18 mouse cellular contexts compared by ENCODE assay signal in genomic region chr13:46424376-46424775, GRCm38 (mm10). TPM values are rescaled to one million over a fixed set of nuclear protein-coding genes. Genes with fewer than 3 reads are reported as not detected.
A peak's percentile ranks its signal among the peaks of the same experiment; 100 is the strongest.
DNase-seq lines count a peak whose midpoint lies in the region; ATAC-seq and TF ChIP-seq lines count a peak whose summit lies in the region.
"Had no signal": no experiment of that assay in that cellular context is flagged by ENCODE, and none has a peak within 500 bp of the region (broad histone marks: within the 10 kb centered on the region; RNA-seq: fewer than 3 reads in every experiment).

No protein-coding gene starts in this region.

- H3K4me3 ChIP-seq in heart, embryonic 10.5 days: peak overlapping the region; percentile 79; the same call in 1 of the 2 replicates
- peak overlapping the region in 1 of 2 experiments; percentile 80; a peak in 3 of 4 replicates for H3K4me3 ChIP-seq in heart, embryonic 14.5 days (ENCODE audit: control insufficient read depth in 1 of 2, insufficient read depth in 1 of 2, low read depth in 1 of 2, low read length in 2 of 2)
- H3K4me3 ChIP-seq in heart, postnatal 0 days (ENCODE audit: low read depth, low read length): peak overlapping the region; percentile 0; the same call in 1 of the 2 replicates
- H3K4me3 ChIP-seq: embryonic facial prominence, embryonic 10.5 days; forebrain, embryonic 13.5 days; hindbrain, embryonic 13.5 days had no signal

- DNase-seq in heart, embryonic 10.5 days (ENCODE audit: low spot score): no peak
- no peak for DNase-seq in heart, adult 9 months (ENCODE audit: low spot score in 2 of 2)
- DNase-seq in heart, postnatal 4 days: no peak
- peak; percentile 58 for DNase-seq in heart, postnatal 0 days (ENCODE audit: low spot score)
- DNase-seq in layer of hippocampus, postnatal 10 days (ENCODE audit: low spot score in 2 of 2): no peak
- DNase-seq: adrenal gland, adult 8-10 months; adrenal gland, postnatal 36 days; cerebellum, adult 2 months; cerebellum, postnatal 10 days; forebrain, postnatal 0 days; gastrocnemius, postnatal 36 days; kidney, adult 11 months; kidney, adult 9 months had no signal

- no peak for TF ChIP-seq CTCF in heart, postnatal 0 days (IDR thresholded peaks at IDR 0.05; ENCODE audit: low read depth)

- 75% methylated on average over 8 of the region's 8 CpGs for WGBS in heart, embryonic 10.5 days
- WGBS in heart, embryonic 14.5 days: 48% methylated on average over 8 of the region's 8 CpGs
- WGBS in heart, postnatal 0 days: 37% methylated on average over 8 of the region's 8 CpGs

- H3K36me3 ChIP-seq in heart, embryonic 10.5 days: peaks cover 34% of the 10 kb centered on the region
- H3K36me3 ChIP-seq in heart, embryonic 14.5 days (ENCODE audit: control insufficient read depth, insufficient read depth, low read length): peaks cover 61% of the 10 kb centered on the region
- peaks cover 16% of the 10 kb centered on the region for H3K36me3 ChIP-seq in heart, postnatal 0 days (replicated peaks; ENCODE audit: control insufficient read depth, insufficient read depth, low read length)

- ATAC-seq in heart, embryonic 14.5 days (ENCODE audit: insufficient number of reproducible peaks, insufficient read depth, low FRiP score, low read depth): no peak
- no peak for ATAC-seq in heart, postnatal 0 days (ENCODE audit: insufficient read depth, low read depth)
- ATAC-seq: forebrain, embryonic 13.5 days; forebrain, postnatal 0 days; hindbrain, postnatal 0 days had no signal

- peak overlapping the region; percentile 74 for H3K4me2 ChIP-seq in heart, embryonic 14.5 days (ENCODE audit: low read length)
- H3K4me2 ChIP-seq in heart, postnatal 0 days (ENCODE audit: low read depth, low read length): peak overlapping the region; percentile 55
- H3K4me2 ChIP-seq: forebrain, embryonic 13.5 days; hindbrain, embryonic 13.5 days had no signal

- H3K27me3 ChIP-seq in heart, embryonic 10.5 days (ENCODE audit: insufficient read depth, poor library complexity, severe bottlenecking): no peaks in the 10 kb centered on the region
- no peaks in the 10 kb centered on the region for H3K27me3 ChIP-seq in heart, embryonic 14.5 days (ENCODE audit: control insufficient read depth, insufficient read depth, low read length)
- H3K27me3 ChIP-seq in heart, postnatal 0 days (ENCODE audit: control insufficient read depth, insufficient read depth, low read length): no peaks in the 10 kb centered on the region
- H3K27me3 ChIP-seq: forebrain, embryonic 13.5 days; hindbrain, embryonic 13.5 days had no signal

- H3K9ac ChIP-seq in heart, embryonic 14.5 days (ENCODE audit: low read length): peak overlapping the region; percentile 100
- peak overlapping the region; percentile 83 for H3K9ac ChIP-seq in heart, postnatal 0 days (replicated peaks; ENCODE audit: low read depth, low read length)
- H3K9ac ChIP-seq: forebrain, embryonic 13.5 days; forebrain, postnatal 0 days; hindbrain, embryonic 13.5 days had no signal

- peak overlapping the region; percentile 98 for H3K27ac ChIP-seq in heart, embryonic 10.5 days
- H3K27ac ChIP-seq in heart, embryonic 14.5 days (replicated peaks in 1 of 2; ENCODE audit: control insufficient read depth in 1 of 2, insufficient read depth in 1 of 2, low read depth in 2 of 2, low read length in 2 of 2): peak overlapping the region; percentile 92 to 100
- H3K27ac ChIP-seq in heart, postnatal 0 days (ENCODE audit: low read depth): peak overlapping the region; percentile 97
- H3K27ac ChIP-seq: embryonic facial prominence, embryonic 10.5 days; forebrain, embryonic 13.5 days; hindbrain, embryonic 13.5 days; hindbrain, postnatal 0 days had no signal

- no peak for TF ChIP-seq EP300 in heart, postnatal 0 days (IDR thresholded peaks at IDR 0.05; ENCODE audit: low read depth)

- peaks cover 27% of the 10 kb centered on the region for H3K4me1 ChIP-seq in heart, embryonic 10.5 days
- peaks cover 16 to 26% of the 10 kb centered on the region in 2 experiments for H3K4me1 ChIP-seq in heart, embryonic 14.5 days (ENCODE audit: control insufficient read depth in 2 of 2, insufficient read depth in 2 of 2, low read length in 2 of 2)
- peaks cover 13% of the 10 kb centered on the region; the same call in 1 of the 2 replicates for H3K4me1 ChIP-seq in heart, postnatal 0 days (ENCODE audit: control insufficient read depth, insufficient read depth)

- H3K9me3 ChIP-seq in heart, embryonic 10.5 days: no peaks in the 10 kb centered on the region
- no peaks in the 10 kb centered on the region for H3K9me3 ChIP-seq in heart, embryonic 14.5 days (ENCODE audit: control insufficient read depth, low read length)
- H3K9me3 ChIP-seq in heart, postnatal 0 days (replicated peaks; ENCODE audit: control insufficient read depth, low read length): no peaks in the 10 kb centered on the region
- H3K9me3 ChIP-seq: embryonic facial prominence, embryonic 10.5 days; hindbrain, embryonic 13.5 days had no signal

RNA-seq across cellular contexts. Expression of gene Rbm24, which starts 6.1 kb away (rescaled TPM):
- polyA plus RNA-seq in heart, embryonic 10.5 days (2016; fragmentation: Nextera tagmentation; extraction: Ambion mirVana): 22.9 and 36.8 TPM in 2 replicates
- polyA plus RNA-seq in heart, embryonic 14.5 days (2014; fragmentation: Nextera tagmentation; extraction: Ambion mirVana): 138 and 141 TPM in 2 replicates
- total RNA-seq in heart, postnatal 4 days (2021): 100 to 1,000 TPM; 262 to 288 TPM
- 506 and 538 TPM in 2 replicates for total RNA-seq in heart, postnatal 0 days (2014; rRNA removed; ENCODE audit: low replicate concordance)
- polyA plus RNA-seq in heart, postnatal 0 days (2015; fragmentation: Nextera tagmentation; extraction: Ambion mirVana): 60.0 and 69.7 TPM in 2 replicates
- total RNA-seq in layer of hippocampus, postnatal 10 days (2021): 10 to 100 TPM; 10.6 to 14.5 TPM

Comparison
In these comparisons a context has a peak if more than half of its experiments do, and no peak if none do; other contexts are left out.
1. RNA of gene Rbm24, which starts 6.1 kb away (total RNA-seq): 506 to 538 TPM in heart, postnatal 0 days and 262 to 288 TPM in heart, postnatal 4 days; 10.6 to 14.5 TPM in layer of hippocampus, postnatal 10 days; every median in the first group is over 10 times any median in the second.
2. Peak in every context shown above with its lines, with median percentiles within 50 percentile points of each other: H3K27ac ChIP-seq.